Mouse (Mus musculus) neutrophil, adult 5-6 weeks (primary cell): ENCODE results near the gene C1galt1c1. TPM values are rescaled to one million over a fixed set of nuclear protein-coding genes. Genes with fewer than 3 reads are reported as not detected.

ENCODE experiments used
- ATAC-seq: fragments of 151-379, 151-347 bp; 2 replicates; pipeline ENCODE4 v1.8.0; 2017; ENCODE audit warnings: mild to moderate bottlenecking, moderate TSS enrichment; ENCODE audit not compliant: insufficient number of reproducible peaks, poor library complexity, low FRiP score, severe bottlenecking; ENCODE audit errors: extremely low read depth
- total RNA-seq: library from RNA; stranded (forward); fragments of 200-1000 nt; gene quantifications from 2 replicates; pipeline ENCODE4 v1.2.3, GENCODE M21; 2017

The C1galt1c1 gene
- 31.4 and 38.2 TPM in 2 replicates for total RNA-seq

DNA sequence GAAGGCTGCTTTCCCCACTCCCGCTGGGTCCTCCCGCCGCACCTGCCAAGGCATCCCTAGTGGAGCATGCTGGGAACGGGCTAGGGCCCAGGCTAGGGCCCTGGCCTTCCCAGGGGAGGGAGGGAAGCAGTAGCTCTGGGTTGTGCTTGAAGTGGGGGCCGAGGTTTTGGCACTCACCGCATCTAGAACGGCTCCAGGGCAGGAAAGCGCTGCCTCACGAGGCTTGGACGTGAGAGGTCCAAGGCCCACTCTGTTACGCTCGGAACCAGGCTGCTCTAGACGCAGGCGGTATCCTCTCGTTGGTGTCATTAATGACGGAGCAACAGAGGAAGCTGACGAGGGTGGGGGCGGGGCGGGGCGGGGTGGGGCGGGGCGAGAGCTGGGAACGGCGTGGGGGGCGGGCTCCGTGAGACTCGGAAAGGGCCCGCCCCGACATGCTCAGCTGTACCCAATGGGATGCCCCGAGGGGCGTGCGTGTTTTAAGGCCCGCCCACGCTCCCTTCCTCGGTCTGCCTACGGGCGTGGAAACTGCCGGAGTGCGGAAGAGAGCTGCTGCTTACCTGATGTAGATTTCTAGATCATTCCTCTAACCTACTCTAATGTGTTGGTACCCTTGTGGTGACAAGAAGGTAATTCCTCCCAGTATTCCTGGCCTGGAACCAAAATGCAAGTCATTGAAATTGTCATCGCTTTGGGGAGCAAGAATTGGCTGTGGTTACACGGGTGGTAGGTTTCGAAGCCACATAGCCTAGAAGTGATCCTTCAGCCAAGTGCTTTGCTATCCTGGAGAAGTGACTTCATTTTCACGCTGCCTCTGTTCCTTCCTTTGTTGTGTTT lies at the start of gene C1galt1c1:
TSS of gene C1galt1c1 (minus strand) at position 287 of the 837 bp plus-strand sequence.
- ATAC-seq, result peak; percentile 99

DNA sequence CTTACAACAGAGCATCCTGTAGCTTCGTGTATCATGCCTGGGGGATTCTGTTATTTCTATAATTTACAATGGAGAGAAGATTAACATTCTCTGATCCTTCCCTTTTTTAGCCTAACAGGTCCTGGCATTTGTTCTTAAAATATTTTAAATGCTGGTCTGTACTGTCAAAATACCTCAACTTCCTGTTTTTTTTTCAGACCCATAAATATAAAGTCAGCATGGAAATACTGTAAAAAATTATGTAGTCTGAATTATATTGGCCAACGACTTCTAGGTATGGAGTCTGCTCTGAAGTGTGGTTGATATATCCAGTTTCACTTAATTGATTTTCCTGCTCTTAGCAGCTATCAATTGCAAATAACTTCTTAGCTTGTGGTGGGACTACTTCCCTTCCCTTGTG lies 47.1 kb upstream of the C1galt1c1 start:
- no peak for ATAC-seq

GRCm38 (mm10) chrX:38669111-38669903 lies 34.4 kb upstream of the C1galt1c1 start:
- no peak for ATAC-seq

- ATAC-seq, result no peak
Observed at GRCm38 (mm10) chrX:38656206-38656883, 21.5 kb upstream of the C1galt1c1 start.

DNA sequence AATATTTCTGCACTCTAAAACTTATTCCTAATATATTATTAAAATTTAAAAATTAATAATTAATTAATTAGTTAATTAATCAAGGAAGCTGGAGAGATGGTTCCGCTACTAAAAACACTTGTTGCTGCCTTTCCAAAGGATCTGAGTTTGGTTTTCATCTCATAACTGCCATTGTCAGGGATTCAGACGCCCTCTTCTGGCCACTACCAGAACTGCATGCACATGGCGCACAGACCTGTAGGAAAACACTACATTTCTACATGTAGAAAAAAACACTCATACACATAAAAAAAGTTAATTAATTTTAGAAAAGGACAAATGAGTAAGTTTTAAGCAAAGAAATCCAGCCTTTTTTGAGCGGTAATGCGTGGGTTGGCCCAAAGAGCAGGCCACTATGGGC lies 19.8 kb upstream of the C1galt1c1 start:
- no peak for ATAC-seq

- no peak for ATAC-seq
Observed at GRCm38 (mm10) chrX:38653181-38653580, 18.3 kb upstream of the C1galt1c1 start.

- no peak for ATAC-seq
Observed at GRCm38 (mm10) chrX:38651167-38651566, 16.3 kb upstream of the C1galt1c1 start.

DNA sequence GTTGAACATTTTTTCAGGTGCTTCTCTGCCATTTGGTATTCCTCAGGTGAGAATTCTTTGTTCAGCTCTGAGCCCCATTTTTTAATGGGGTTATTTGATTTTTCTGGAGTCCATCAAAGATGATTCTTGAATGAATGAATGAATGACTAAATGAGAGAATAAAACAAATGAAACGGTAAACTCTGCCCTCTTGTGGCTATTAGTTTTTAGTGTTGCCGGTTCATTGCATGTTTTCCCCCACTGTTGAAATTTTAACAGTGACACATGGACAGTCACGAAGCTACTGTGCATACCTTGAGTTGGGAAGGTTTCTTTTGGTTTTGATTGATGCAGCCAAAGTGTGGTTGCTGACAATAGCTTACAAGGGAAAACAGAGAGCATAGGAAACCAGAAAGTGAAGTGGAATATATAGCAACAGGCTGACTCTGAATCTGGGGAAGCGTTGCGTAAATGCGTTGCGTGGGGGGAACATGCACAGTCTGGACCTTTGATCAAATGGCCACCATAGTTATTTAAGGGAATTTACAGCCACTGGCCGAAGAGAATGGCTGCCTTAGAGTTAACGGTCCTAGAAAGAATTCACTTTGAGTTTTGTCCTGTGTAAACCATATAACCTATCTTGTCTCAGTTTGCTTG lies 15.6 kb upstream of the C1galt1c1 start:
- ATAC-seq, result no peak

- no peak for ATAC-seq
Observed at GRCm38 (mm10) chrX:38642183-38642582, 7.3 kb upstream of the C1galt1c1 start.

DNA sequence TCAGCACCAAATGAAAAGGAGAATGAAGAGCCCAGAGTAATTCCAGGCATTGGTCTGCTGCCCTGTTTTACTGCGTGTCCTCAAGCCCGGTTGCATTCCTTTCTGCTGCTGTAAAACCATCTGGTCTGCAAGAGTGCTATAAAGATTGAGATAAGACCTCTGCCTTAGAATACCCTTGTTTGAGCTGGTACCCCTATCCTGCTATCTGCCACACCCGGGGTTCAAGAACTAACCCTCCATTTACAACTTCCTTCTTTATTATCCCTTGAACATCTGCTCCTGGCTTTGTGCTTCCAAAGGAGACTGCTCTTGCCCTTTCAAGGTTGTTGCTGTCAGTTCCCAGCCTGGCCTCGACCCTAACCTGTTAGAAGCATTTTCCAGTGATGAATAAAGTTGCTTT lies 6.5 kb upstream of the C1galt1c1 start:
- no peak for ATAC-seq

DNA sequence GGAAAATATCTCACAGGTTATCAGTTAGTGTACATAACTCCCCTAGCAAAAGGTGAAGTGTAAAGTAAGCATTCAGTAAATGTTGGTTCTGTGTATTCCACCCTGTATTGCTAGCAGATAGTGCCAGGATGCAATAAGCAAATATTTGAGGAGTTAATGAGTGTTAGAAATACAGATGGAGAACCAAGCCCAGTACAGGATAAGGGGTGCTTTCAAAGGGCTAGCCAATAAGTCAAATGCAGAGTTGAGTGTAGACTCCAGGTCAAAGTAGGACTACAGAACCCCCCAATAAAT lies 698 bp upstream of the C1galt1c1 start:
- ATAC-seq, result no peak

GRCm38 (mm10) chrX:38600995-38601369 lies 33.9 kb downstream of the C1galt1c1 start:
- ATAC-seq, result peak; percentile 38; the same call in 1 of the 2 replicates

DNA sequence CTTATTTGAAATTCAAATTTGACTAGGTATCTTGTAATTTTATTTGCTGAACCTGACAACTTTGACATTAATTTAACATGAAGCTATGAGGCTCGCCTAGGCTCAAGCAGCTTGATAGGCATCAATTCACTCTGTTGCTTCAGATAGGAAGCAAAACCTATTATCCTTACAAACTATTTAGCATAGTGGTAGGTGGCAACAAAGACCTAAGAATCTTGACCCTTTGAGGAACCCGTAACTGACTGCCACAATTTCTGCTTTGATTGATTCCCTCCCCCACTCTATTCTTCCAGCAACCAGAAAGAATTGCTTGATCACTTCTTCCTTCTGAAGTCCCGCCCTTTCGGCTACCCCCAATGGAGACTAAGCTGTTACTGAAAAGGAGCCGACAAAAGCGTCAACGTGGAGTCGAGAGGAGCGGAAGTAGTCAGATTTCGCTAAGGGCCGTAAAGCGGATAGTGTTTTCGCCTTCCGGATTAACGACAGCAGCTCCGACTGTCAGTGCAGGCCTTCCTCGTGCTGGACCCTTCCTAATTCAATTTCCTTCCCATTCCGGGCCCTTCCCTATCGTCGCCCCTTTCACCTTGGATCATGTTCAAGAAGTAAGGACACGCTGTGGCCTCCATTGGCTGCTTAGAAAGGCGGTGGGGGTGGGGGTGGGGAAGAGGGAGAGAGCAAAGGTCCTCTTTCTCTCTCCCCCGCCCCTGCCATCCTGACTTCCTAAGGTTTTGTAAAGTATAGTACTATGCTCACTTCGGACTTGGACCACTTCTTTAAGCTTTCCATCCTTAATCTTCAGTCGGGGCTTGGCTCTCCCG lies 34.5 kb downstream of the C1galt1c1 start, which contains the start of gene Mcts1:
TSS of gene Mcts1 (plus strand) at position 402 of the 818 bp plus-strand sequence.
- peak; percentile 99 for ATAC-seq

GRCm38 (mm10) chrX:38593180-38593889 lies 41.6 kb downstream of the C1galt1c1 start:
- ATAC-seq, result no peak

GRCm38 (mm10) chrX:38591749-38592148 lies 43.1 kb downstream of the C1galt1c1 start:
- no peak for ATAC-seq

GRCm38 (mm10) chrX:38589827-38590226 lies 45.1 kb downstream of the C1galt1c1 start:
- no peak for ATAC-seq

DNA sequence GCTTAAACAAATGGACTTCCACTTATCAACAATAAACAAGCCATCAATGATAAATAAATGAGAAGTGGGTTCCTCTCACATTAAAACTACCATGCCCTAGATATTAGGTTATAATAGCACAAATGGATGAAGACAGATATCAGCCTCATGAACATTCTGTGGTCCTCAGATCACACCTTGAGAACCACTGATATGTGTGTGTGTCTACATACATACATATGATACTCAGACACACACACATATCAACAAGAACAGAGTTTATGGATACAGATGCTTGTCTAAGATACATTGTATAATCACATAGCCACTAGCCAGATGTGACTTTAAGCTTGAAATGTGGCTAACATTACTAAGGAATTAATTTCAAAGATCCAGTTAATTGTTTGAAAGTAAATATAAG lies 51.6 kb downstream of the C1galt1c1 start:
- no peak for ATAC-seq

DNA sequence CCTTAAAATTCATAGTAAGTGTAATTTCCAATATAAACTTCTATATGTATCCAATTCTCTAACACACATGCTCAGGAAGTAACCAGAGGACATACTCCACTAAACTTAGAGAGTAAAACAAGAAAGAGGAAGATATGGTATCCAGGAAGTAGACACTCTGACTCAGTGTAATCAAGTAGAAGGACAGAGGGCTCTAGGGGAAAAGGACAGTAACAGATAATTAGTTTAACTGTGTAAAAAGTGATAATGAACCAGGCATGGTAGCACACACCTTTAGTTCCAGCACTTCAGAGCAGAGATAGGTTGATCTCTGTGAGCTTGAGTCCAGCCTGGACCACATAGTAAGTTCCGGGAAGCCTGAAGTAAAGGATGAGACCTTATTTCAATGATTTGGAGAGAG lies 53.7 kb downstream of the C1galt1c1 start:
- ATAC-seq, result no peak
